Mouse (Mus musculus) B cell, adult 2 months (primary cell): ENCODE measurements around the gene Ttll13.

ENCODE experiments used
- DNase-seq, 2 experiments: peaks; one replicate each; pipeline ENCODE4 v3.0.0; 2022

Ttll13 gene

DNA sequence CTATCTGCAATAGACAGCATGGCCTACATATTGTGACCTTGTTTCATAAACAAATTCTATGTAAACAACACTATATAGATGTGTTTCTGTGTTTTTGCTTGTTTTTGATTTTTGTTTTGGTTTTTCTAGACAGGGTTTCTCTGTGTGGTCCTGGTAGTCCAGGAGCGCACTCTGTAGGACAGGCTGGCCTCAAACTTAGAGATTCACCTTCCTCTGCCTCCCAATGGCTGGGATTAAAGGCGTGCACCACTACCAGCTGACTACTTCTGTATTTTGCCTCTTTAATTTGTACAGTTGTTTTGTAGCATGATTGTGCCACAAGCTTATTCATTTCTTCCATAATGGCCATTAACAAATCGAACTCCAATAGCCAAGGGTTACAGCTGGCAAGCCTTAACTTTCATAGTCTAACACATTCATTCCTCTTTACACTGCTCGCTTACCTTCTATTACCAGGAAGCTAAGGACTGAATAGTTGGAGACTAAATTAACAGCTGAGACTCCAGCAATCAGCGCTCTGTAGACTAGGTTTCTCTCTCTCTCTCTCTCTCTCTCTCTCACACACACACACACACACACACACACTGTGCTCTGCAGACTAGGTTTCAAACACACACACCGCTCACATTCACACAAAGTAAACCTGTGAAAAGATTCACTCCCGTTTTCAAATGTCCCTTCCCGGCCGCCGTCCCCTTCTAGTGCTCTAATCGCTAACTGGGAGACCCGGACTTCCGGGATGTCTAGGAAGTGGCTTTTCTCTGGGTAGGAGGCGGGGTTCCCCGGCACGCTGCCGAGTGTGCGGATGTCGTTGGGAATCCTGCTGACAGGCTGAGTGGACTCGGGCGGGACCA is 22.9 kb downstream of the Ttll13 start, which contains the start of gene Vps33b:
Gene Vps33b (plus strand): TSS at position 753 of the 854 bp plus-strand sequence.
- DNase-seq: peak; percentile 92 to 94

DNA sequence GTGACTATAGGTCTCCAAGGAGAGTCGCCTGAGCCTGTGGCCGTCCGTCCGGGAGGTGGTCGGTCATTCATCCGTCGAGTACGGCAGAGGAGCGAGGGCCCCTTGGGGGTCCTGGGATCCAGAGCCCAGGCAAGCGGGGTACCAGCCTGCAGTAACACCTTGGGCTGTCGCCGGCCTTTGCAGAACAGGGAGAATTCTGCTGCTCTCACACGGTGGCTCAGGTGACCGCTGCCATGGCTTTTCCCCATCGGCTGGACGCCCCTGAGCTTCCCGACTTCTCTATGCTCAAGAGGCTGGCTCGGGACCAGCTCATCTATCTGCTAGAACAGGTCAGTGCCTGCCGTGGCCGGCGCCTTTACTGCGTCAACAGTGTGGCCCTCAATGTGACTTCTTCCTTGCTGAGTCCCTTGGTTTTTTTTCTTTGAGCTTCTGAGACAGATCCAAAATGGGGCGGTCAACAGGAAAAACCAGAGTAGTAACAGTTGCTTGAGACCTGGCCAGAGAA is 23.6 kb downstream of the Ttll13 start:
- no peak for DNase-seq

DNA sequence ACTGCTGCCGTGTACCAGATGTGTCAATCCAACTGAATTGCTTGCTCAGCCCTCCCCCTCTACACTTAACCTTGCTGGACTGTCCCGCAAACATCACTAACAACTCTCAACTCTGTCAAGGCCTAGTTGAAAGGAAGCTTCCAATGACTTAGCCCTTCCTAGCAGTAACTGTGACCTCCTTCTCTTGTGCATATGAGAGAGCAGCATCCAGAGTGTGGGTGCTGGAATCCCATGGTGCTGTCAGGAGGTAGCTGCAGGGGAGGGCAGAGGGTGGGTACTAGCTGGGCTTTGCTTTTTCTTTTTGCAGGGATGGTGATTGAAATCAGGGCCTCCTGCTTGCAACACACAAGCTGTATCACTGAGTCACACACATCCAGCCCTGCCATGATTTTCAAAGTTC is 27.3 kb downstream of the Ttll13 start:
- no peak for DNase-seq

DNA sequence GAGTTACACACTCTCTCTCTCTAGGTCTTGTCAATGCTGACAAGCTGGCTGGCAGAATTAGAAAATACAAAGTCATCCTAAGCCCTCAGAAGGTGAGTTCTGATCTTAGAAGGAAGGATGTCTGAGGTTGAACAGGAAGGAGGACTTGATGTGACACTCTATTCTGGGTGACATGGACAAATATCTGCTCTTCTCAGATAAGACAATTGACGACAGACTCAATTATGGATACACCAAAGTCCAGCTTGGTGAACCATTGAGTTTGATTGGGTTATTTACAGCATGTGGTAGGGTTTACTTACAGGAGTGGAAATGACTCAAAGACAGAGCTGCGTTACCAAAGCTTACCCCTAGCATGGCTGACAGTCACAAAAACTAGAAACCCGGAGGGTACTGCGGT is 30.2 kb downstream of the Ttll13 start:
- no peak for DNase-seq

DNA sequence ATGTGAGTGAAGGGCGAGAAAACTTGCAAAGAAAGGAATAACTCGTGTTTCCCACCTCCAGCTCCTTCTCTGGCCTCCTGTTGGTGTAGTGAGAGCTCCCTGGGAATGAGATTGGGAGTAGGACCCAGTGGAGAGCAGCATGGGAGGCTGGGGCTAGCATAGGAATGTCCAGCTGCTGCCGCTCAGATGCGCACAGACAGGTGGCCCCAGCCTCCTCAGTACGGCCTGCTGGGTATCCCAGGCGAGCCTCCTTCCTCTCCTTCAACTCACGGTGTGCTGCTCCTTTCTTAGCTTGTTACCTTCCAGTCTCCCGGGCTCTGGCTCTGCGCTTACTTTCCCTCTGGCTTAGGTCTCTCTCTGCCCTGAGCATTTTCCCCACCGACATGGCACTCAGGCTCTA is 33.9 kb downstream of the Ttll13 start:
- DNase-seq: no peak

DNA sequence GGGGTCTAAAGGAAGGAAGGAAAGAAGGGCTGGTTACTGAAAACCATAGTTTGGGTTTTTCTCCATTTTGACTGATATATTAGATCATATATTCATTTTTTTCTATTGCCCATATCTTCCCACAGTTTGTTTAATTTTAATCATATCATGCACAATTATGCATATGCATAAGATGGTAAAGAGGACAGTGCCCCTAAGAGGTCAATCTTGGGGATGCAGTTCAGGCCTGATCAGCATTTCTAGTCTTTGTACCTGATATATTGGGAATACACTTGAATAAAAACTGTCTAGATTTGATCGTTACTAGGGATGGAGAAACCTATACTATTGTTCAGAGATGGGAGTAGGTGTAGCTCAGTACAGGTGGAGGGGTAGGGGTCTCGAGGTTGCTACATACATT is 34.8 kb downstream of the Ttll13 start:
- DNase-seq: peak in 1 of 2 experiments; percentile 36

DNA sequence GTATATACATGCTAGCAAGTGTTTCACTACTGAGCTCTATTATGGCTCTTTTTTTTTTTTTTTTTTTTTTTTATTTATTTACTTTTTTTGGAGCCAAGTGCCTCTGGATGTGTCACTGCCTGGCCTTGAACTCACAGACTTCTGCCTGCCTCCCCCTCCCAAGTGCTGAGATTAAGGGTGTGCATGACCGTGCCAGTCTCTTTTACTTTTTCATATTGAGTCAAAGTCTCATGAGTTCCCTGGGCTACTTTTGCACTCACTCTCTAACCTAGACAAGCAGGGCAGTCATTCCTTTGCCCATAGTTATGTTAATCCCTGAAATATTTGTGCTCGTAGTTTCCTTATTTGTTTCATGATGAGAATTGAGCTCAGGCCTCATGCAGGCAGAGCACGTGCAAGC is 35.5 kb downstream of the Ttll13 start:
- DNase-seq: no peak

DNA sequence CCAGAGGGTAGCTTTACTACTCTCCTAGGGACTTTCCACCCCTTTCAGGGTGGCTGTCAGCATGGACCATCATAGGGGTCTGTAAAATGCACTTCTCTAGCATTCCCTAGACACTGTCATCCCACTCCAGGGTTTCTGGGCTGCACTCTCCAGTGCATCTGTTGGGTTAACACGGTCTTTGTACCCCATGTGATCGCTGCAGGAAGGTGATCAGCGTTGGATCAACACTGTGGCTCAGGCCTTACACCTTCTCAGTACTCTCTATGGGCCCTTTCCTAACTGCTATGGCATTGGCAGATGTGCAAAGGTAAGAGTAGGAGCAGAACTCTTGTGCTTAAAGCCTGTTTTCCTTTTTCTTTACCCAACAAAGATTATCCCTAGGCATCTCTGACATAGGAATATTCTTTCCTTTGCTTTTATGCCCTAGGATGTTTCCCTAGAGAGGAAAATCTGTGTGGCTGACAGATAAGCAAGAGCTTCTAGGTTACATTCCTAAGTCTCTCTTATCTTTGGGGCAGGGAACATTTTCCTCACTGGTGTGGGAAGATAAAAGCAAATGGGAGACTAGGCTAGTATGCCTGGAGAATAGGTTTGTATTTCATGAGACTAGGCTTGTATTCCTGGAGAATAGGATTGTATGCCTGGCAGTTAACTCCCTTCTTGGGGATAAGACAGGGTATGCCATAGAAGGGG is 37.2 kb downstream of the Ttll13 start:
- no peak for DNase-seq

DNA sequence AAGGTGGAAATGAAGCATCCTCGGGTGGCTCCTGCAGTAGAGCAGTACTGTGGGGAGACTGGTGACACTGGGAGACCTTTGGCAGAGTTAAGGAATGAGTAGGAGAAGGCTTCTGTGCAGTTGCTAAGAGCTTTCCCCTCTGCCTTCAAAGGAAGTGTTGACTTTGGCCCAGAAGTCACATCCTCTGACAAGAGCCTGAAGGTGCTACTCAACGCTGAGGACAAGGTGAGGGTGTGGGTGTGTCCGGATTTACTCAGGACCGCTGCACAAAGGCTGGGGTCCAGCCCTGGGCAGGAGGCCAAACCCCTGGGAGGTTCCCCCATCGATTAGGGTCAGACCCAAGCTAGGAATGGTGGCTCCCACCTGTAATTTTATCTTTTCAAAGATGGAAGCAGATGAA is 38.2 kb downstream of the Ttll13 start:
- DNase-seq: no peak

DNA sequence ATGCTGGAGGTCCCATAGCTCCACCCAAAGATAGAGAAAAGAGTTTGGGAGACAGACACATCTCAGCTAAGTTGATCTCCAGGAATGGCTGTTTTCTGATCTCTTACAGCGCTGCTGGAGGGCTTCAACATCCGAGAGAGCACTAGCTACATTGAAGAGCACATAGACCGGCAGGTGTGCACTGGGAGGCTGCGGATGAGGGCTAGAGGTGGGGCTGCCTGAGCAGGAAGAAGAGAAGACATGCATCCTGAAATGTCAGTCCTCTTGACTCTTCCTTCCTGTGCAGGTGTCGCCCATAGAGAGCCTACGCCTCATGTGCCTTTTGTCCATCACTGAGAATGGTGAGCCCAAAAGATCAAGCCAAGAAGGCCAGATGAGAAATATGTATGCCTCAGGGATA is 39.5 kb downstream of the Ttll13 start:
- no peak for DNase-seq

DNA sequence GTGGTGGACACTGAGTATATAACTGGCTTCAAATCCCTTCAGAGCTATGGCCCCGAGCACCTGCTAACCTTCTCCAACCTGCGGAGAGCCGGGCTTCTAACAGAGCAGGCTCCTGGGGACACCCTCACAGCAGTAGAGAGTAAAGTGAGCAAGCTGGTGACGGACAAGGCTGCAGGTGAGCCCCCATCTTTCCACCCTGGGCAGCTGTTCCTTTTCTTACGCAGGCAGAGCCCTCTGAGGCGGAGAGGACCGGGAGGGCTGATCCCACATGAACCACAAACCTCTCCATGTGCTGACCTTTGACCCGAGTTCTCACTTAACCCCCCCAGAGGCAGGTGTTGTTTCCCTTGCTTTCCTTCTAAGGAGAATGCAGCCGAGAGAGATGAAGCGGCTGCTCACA is 41.6 kb downstream of the Ttll13 start:
- no peak for DNase-seq

DNA sequence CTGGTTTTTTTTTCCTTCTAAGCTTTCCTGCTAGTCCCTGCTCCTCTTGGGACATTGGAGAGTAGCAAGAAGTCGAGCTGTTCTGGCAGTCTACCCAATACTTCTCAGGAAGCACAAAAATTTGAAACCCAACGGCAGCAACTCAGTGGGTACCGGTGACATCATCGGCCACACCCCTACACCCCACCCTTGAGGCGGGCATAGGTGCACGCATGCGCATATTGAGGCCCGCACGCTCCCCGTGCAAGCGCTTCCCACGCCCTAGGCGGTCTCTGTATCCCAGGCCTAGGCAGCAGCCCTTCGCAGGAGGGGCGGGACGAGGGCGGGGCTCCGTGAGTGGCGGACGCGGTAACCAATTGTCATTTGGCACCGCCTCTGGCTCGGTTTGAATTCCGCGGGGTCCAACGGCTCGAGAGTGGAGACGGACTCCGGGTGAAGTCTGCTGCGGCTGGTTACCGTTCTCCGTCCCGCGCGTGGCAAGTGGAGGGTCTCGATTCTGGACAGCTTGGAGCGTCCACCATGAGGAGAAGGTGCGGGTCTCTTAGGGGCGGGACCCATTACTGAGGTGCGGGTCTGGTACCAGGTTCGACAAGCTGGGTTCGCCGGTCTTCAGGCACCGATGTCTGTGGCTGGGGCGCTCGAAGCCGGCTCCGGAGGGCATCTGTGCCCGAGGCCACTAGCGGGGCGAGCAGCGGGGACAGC is 48.0 kb downstream of the Ttll13 start, which contains the start of gene Prc1:
Gene Prc1 (plus strand): TSS at position 389 of the 702 bp plus-strand sequence.
- peak; percentile 98 to 99 for DNase-seq

DNA sequence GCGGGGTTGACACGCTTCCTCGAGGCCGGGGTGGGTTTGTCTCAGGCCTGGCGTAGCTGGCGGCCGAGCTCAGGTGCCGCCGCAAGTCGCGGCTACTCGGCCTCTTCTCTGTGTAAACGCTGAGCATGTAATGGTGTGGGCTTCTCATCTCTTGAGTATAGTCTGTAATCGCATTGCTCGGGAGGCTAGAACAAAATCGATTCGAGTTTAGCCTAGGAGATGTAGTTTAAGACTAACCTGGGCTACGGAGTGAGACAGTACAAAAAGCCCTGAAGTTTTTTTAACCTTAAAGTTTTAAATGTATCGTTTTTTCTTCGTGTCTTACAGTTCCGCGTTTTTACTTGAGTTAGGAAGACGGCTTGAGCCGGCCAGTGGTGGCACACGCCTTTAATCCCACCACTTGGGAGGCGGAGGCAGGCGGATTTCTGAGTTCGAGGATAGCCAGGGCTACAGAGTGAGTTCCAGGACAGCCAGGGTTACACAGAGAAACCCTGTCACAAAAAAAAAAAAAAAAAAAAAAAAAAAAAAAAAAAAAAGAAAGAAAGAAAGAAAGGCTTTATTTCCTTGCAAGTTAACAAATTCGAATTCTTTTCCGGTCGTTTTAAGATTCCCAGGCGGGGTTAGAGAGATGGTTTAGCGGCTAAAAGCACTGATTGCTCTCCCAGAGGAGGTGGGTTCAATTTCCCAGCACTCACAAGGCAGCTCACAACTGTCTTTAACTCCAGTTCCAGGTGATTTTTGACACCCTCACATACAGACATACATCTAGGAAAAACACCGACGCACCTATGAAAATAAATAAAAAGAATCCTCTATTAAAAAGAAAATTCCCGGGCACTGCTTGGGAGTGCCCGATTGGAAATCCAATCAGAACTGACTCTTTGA is 48.8 kb downstream of the Ttll13 start:
- peak; percentile 10 to 14 for DNase-seq

DNA sequence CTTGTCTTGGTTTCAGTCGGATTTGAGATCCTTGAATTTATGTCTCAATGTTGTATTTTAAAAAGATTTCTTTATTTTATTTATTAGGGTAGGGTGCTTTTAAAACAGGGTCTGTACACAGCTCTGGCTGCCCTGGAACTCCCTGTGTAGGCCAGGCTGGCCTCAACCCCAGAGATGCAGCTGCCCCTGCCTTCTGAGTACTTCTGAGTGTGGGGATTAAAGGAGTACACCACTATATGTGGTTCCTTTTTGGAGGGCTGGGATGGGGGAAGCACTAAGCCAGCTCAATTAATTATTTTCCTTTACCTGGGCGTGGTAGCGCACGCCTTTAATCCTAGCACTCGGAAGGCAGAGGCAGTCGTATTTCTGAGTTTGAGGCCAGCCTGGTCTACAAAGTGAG is 50.3 kb downstream of the Ttll13 start:
- no peak for DNase-seq

DNA sequence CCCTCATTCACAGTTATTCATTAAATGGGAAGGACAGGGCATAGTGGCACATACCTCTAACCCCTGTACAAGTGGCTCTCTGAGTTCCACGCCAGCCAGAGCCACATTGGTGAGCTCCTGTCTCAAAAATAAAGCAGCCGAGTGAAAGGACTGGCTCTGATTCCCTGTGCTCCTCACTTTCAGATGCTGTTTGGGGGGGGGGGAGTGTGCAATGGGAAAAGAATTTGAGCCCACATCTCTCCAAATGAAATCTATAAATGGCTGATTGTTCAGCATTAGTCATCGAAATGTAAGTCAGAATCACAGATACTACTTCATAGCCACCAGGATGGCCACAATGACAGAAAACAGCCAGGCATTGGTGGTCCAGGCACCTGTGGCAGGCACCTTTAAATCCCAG is 50.9 kb downstream of the Ttll13 start:
- no peak for DNase-seq

DNA sequence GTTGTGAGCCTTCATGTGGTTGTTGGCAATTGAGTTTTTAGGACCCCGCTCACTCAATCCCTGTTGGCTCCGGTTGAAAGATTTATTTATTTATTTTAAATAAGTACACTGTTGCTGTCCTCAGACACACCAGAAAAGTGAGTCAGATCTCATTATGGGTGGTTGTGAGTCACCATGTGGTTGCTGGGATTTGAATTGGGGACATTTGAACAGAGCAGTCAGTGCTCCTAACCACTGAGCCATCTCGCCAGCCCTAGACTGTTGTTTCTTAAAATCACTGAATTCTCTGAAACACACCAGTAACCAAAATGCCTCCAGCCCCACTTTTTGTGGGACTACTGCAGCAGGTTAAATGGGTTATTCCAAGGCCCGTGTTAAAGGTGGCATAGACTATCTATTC is 52.6 kb downstream of the Ttll13 start:
- DNase-seq: no peak

DNA sequence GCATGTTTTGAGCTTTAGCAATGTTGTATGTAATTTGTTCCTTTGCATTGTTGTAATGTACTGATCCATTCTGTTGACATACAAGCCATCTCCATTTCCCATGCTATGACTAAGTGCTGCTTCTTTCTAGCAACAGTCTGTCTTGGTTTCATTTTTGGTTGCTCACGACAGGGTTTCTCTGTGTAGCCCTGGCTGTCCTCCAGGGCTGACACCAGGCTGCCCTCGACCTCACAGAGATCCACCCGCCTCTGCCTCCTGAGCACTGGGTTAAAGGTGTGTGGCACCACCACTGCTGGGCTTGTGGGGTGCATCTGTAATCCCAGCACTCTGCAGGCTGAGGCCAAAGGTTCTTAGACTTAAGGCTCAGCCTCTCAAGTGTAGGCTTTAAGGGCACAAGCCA is 53.4 kb downstream of the Ttll13 start:
- no peak for DNase-seq

DNA sequence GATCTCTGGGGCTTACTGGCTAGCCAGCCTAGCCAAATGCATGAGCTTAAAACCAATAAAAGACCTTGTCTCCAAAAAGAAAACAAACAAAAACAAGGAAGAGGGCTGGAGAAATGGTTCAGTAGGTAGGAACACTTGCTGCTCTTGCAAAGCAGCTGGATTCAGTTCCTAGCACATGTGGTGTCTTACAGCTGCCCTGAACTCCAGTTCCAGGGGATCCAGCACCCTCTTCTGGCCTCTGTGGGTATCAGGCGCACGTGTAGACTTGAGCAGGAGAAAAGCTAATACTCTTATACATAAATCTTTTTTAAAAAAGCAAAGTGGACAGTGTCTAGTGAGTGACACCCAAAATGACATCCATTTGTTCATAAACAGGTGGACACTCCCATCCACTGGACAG is 55.3 kb downstream of the Ttll13 start:
- DNase-seq: no peak

DNA sequence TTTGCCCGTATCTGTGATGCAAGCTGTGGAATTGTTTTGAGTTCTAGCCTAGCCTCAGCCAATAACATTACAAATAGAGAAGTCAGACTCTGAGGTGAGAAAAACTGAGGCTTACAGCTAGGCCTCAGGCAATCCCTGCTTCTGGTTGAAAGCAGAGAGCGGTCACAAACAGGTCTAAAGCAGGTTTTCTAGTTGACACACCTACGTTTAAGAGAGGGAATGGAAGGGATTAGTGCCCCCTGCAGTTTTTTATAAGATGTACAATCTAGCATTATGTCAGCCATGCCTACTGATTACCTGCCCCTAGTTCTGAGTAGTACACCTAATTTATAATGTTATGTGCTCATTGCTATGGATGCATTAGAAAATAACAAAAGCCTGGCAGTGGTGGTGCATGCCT is 61.6 kb downstream of the Ttll13 start:
- DNase-seq: no peak
